Mouse (Mus musculus): ENCODE results near the gene Camkmt.

Camkmt gene

DNA sequence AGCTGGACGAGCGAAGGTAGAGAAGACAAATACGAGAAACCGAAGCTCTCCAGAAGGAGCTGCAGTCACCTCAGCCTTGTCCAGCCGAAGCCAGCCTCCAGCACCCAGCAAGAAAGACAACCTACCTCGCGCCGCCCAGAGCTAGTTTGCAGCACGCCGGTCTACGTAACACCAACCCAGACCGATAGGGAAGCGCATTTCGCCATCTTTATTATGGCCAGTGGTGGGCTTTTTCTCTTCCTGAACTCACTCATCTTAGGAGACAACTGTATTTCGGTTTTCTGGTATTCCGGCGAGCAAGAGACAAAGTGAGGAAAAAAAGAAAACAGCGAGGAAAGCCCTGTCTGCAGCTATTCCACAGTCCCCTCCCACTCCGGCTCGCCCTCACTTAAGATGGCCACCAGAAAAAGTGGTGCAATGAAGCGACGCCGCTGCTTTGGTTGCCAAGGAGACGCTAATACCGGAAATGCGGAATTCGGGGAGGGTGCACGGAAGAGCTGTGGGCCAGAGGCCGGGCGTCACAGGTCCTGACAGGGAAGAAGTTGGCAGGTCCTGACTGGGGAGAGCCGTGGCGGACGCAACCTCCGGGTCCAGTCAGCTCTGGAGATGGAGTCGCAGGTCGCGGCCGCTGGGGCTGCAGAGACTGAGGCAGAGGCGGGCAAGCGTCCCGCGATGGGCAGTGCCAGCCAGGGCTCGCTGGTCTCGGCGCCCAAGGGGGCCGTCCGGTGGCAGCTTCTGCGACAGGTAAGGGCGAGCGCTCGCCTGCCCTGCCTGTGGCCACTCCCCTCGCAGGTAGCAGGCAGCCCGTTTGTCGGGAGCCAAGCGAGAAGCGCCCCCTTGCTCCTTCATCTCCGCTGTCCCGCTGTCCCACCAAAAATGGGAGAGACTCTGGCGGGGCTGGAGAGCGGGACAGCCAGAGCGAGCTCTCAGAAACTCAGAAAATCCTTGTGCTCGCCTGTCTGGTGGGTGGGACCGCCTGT is at the start of gene Camkmt, which contains the start of gene Prepl:
TSS of gene Camkmt (plus strand) at position 433 of the 980 bp plus-strand sequence.
TSS of gene Prepl (minus strand) at position 122 of the 980 bp plus-strand sequence.
- in situ Hi-C loops (cut with MboI, MseI) = loop anchor here (10.0 kb wide), 2 partner anchors 246 to 1816 kb away; no protein-coding TSS in a partner anchor

DNA sequence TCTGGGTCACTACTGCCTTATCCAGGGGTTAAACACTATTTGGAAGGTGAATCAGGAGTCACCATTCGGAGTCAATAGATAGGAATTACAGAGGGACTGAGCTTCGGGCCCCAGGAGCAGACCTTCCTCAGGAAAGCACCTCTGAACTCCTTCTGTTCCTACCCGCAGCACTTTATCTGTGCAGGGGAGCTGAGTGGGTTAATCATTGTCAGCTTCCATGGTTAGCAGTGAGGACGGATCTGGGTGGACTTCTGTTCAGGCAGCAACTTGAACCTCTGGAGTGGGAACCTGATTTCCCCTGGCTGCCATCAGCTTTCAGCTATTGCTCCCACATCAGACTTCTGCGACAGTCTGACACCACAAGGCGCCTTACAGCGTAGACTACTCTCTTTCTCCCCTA is 49.4 kb upstream of the Camkmt start:
- in situ Hi-C loops (cut with MboI, MseI) = no loop called here

DNA sequence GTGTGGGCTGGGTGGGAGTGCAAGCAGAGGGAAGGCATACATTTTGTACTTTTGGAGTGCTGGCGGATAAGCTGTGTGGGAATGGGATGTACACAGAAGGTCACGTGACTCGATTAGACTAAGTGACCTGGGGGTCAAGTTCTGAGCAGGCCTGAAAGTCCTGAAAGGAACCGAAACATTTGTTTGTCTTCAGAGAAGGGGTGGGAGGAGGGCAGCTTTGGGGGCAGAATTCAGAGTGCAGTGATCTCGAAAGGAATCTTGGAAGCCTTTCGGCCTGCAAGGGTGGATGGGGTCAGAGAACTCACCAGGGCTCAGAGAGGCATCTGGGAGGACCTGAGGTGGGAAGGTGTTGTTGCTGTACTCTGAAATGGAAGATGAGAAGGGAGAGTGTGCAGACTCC is 47.9 kb upstream of the Camkmt start:
- in situ Hi-C loops (cut with MboI, MseI) = no loop called here

DNA sequence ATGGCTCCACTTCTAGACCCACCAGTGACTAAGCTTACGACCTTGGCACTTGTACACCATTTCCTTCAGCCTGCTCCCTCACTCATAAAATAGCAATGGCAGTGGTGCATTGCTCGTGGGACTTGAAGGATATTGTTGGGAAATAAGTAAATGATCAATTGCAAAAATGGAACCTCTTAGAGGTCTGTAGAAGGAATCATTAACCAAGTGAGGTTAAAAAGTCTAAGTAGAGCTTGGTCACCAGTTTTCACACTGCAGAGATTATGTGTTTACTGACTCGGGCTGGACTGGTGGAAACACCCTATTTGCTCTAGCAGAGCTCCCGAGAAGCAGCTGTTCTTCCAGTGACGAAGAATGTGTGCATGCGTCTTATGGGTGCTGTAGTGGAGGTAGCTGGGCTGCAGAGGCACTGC is 46.9 kb upstream of the Camkmt start:
- in situ Hi-C loops (cut with MboI, MseI) = no loop called here

DNA sequence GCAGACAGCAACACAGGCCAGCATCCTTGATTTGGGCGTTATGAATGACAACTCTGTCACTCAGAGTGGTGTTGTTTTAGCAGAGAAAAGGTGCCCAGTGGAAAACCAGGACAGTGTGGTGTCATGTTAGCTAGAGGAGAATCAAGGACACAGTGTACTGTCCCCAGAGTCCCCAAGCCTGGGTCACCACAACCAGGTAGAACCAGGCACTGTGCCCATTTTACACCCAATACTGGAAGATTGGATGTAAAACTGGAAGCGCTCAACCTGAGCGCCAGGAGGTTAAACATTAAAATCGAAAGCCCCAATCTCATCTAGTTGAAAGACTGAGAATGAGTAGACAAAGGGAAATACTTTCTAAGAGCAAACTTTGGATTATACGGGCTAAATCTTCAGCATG is 45.9 kb upstream of the Camkmt start:
- in situ Hi-C loops (cut with MboI, MseI) = no loop called here

DNA sequence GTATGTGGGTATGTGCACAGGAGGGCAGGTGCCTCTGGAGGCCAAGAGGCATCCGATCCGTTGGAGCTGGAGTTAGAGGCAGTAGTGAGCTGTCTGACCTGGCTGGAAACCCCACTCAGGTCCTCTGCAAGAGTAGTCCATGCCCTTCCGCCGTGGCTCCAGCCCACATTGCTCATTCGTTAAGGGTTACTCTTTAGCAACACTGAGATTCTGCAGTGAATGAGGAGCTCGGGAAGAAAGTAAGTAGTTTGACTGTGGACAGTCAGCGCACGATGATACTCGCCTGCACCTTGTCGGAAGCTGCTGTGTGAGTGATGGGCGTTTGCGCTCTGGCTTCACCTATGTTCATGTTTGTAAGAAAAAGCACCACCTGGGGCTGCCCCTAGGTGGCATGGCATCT is 45.2 kb upstream of the Camkmt start:
- in situ Hi-C loops (cut with MboI, MseI) = no loop called here

DNA sequence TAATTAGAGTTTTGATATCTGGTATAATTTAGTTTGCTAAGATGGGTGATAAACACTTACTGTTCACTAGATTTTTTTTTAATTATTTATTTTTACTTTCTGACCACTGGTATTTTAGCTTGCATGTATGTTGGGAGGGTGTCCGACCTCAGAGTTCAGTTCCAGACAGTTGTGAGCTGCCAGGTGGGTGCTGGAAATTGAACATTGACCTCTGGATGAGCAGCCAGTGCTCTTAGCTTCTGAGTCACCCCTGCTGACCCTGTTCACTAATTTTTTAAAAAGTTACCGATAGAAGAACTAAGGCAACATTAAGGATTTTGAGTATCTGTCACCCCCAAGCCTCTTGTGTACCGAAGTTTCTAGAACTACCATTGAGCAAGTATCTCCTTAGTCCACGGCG is 42.0 kb upstream of the Camkmt start:
- in situ Hi-C loops (cut with MboI, MseI) = no loop called here

DNA sequence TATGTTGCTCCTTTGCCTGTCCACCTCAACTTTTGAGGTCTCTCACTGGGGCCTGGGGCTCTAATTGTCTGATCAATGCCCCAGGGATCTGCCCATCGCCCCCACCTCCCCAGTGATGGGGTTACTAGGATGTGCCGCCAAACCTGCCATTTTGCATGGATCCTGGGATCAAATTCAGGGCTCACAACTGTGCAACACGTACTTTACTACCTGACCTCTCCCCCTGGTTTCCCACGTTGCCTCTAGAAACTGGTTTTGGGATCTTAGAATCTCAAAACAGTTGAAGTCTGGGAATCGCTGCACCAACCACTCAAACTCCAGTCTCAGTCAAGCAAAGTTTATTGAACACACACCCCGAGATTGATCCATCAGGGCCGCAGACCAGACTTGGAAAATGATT is 32.1 kb upstream of the Camkmt start:
- in situ Hi-C loops (cut with MboI, MseI) = no loop called here

DNA sequence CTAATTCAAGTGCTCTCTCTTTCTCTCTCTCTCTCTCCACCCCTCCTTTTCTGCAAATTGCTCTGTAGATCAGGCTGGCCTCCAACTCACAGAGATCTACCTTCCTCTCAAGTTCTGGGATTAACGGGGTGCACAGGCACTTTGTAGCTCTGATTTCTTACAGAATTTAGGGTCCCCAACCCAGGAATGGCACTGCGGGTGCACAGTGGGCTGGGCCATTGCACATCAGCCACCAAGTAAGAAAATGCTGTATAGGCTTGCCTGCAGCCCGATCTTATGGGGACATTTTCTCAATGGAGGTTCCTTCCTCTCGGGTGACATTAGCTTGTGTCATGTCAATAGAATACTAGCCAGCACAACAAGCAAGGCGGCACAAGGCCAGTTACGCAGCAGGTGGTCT is 31.2 kb upstream of the Camkmt start:
- in situ Hi-C loops (cut with MboI, MseI) = no loop called here

DNA sequence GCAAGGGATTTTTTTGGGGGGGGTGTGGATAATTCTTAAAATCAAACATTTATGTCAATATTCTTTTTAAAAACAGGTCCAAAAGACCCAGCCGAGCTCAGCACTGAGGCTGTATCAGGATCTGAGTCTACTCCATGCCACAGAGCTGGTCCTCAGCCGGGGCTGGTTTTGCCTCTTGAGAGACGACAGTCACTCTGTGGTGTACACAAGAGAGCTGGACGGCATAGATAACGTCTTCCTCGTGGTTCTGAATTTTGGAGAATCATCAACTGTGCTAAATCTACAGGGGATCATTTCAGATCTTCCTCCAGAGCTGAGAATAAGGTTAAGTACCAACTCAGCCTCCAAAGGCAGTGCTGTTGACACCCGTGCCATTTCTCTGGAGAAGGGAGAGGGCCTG is 26.8 kb upstream of the Camkmt start:
- in situ Hi-C loops (cut with MboI, MseI) = no loop called here

DNA sequence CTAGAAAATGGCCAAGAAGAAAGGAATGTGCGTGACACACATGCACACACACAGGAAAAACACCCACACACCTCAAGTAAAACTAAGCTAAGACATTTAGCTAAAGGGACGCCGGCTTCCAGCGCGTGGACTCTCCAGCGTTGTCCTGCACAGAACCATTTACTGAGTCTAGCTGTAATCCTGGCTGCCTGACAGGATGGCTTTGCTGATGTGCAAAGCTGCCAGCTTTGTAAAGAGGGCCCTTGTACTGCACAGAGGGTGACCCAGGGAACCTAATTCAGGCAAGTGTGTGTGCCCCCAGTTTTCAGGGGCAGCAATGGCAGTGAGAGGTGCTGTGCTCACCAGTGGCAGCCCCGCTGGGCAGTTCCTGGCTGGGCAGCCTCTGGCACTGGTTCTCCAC is 23.0 kb upstream of the Camkmt start:
- in situ Hi-C loops (cut with MboI, MseI) = no loop called here

DNA sequence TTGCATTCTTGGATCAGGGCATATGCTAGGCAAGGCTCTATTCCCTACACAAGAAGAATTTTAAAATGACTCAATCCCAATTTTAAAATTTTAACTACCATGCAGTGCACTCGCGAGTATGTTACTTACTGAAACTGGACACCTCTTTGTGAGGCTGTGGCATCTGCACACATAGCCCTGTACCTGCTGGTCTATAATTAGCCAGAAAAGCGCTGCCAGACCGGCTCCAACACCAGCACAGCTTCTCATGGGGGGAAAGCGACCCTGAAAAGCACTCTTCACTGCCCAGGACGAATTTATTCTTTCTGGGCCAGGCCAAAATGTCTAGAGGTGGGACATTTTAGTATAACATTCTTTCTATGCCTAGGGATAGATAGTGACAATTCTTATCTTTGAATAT is 19.7 kb upstream of the Camkmt start:
- in situ Hi-C loops (cut with MboI, MseI) = no loop called here

DNA sequence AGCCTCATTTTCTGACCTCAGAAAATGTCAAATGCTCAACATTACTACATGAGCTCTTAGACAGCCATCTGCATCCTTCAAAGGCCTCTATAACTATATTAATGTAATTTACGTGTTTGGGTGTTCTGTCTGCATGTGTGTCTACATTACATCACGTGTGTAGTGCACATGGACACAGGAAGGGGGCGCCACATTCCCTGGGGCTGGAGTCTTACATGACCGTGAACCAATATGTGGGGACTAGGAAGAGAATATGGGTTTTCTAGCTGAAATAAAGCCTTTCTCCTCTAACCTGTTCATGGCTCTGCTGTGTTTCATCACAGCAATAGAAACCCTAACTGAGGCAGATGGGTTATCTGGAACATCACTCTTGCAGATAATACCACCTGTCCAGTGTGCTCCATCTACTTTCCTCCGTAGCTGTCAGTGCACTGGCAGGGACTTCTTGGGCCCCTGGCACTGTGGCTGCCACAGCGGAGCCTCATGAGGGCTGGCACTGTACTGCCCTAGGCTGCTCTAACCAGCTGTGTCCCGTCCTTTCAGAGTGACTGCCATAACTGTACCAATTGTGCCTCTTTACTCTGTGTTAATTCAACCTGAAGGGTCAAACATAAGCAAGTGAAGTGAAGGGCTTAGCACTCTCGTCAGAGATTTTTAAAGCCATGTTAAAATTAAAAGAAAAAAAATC is 19.1 kb upstream of the Camkmt start:
- in situ Hi-C loops (cut with MboI, MseI) = no loop called here

DNA sequence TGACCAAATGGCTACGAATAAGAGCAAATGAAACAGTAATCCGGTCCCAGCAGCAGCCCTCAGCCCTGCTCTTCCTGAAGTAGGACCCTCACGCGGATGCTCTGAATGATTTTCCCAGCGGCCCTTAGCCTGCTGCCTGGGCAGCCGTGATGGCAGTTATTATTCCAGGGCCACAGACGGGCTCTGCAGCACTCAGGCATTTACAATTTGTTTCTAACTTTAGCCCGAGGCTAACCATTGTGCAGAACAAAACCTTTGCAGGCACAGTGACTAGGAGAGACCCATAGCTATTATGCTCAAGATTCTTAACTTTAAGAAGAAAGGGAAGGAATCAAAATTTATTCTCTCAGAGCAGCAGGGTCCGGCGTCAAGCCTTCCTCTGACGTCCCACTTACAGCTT is 18.0 kb upstream of the Camkmt start:
- in situ Hi-C loops (cut with MboI, MseI) = no loop called here

DNA sequence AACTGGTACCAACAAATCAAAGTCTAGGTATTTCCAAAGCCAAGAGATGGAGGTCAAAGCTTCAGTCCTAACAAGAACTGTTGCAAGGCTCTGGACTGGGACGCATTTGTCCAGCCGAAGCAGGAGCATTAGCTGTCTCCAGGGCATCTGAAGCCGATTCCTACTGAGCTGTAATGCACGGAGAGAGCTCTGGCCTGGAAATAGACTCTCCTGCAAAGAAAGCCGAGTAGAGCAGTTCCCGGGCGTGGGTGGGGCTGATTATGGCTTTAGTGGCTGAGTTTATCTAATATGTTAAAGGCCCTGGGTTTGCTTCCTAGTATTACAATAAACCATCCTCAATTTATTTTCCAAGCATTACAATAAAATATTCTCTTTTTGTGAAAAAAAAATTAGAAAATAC is 17.1 kb upstream of the Camkmt start:
- in situ Hi-C loops (cut with MboI, MseI) = no loop called here

DNA sequence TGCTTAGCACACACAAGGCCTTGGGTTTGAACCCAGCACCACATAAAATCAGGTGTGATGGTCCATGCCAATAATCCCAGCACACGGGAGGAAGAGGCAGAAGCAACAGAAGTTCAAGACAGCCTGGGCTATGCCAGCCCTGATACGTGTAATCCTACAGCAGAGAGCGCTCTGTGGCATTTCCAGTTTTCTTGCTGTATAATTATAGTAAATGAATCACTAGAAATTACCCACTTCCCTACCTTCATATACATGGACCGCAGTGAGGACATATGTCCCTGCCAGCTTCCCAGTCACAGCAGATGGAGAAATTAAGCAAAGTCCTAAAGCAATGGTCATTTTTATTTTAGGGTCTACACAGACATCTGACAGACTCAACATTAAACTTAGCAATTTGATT is 16.3 kb upstream of the Camkmt start:
- in situ Hi-C loops (cut with MboI, MseI) = no loop called here

DNA sequence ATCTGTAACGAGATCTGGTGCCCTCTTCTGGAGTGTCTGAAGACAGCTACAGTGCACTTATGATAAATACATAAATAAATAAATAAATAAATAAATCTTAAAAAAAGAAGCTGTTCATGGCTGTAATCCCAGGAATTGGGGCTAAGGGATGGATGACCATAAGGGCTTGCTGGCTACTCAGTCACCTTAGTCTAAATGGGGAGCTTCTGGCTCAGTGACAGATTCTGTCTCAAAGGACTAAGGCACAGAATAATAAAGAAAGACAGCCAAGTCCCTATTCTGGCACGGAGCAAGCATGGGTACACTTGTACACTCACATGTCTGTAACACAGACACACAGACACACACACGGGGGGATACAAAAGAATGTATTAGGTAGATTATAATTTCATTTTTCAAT is 11.1 kb upstream of the Camkmt start:
- in situ Hi-C loops (cut with MboI, MseI) = no loop called here

DNA sequence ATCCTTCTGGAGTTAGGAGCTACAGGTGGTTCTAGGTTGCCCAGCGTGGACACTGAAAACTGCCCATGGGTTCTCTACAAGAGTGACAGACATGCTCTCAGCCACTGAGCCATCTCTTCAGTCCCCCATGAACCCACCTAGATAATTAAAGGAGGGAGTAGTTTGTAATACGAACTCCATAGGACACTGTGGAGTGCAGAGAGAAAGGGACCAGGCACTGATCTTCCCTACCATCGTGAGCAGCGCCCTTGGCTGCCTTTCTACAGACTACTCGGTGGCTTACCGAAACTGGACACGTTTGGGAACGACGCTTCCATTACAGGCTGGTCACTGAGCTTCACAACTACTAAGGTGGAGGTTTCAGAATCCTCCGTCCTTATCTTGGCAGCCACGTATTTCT is 9.6 kb upstream of the Camkmt start:
- in situ Hi-C loops (cut with MboI, MseI) = no loop called here

DNA sequence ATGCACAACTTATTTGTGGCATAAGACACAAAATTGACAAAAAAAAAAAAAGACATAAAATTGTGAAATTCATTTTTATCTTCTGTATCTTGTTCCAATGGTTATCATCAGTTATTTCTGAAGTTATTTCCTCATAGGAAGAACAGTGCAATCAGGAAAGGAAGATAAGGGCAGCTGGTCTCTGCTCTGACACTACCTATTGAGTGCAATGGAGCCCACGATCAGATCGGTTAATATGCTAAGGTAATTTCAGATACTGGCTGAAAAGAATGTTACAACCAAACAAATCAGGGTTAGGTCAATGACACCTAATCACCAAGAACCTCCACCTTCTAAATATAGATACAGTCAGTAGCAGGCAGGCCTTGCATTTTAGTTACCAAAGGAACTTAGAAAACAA is 5.0 kb upstream of the Camkmt start:
- in situ Hi-C loops (cut with MboI, MseI) = no loop called here

DNA sequence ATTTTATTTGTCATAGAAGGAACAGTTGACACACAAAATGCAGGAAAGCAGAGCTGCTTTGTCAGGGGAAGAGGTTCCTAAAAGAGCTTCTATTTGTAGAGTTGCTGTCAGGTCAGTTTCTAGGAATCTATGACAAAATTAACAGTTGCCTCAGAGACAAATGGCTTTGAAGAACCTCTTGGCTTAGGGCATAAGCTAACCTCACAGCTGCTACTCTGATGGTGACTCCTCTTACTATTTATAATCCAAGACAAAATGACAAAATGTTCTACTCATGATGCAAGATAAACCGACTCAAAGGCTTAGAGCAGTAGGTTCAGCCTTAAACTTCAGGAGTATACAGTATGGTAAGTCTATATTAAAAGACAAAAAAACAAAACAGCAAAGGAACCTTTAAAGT is 3.9 kb upstream of the Camkmt start:
- in situ Hi-C loops (cut with MboI, MseI) = no loop called here

DNA sequence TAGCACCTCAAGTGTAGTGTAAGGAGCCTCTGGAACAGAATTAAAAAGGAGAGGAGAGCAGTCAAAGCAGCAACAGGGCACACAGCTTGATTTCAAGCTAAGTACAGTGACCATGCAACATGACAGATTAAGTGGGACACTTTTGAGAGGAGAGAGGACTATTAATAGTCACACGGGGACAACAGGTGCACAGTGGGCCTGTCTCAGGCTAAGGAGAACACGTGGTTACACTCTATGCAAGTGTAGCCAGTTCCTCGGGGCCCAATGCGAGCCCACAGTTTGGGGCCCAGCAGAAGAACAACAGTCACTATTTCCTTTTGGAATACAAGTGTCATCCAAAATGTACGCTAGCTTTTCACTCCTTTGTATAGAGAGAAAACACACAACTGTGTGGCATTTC is 2.8 kb upstream of the Camkmt start:
- in situ Hi-C loops (cut with MboI, MseI) = no loop called here

DNA sequence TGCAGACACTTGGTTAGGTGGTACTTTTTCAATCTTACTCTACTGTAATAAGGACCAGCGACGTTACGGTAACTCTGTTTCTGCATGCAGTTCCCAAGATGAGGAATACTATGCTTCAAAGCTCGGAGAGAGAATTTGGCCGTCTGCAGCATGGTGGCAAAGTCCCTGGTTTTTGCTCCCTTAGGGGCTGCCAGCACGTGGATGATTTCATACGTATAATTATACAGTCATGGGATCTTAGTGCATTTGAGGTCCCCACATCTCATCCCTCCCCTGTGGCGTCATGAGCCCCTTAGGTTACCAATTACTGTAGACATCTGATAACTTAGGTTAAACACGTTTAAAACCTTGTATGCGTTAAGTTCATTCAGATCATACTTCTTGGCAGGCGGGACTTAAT is 2.0 kb upstream of the Camkmt start:
- in situ Hi-C loops (cut with MboI, MseI) = no loop called here

DNA sequence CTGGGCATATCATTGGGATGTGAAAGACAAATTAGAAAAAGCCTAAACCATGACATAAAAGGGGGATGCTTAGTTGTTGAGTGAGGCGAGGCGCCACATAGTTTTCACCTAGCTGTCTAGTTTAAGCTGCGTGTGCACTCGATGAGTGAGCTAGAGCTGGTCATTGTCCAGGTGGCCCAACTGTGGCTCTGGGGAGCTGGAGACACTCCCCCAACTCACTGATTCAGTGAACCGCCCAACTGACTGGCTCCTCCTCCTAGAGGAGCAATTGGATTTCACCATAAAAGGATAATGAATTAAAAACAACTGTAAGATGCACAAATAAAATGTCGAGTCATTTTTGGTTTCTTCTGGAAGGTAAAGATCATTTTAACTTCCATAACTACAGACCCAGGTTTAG is 1.3 kb upstream of the Camkmt start:
- in situ Hi-C loops (cut with MboI, MseI) = no loop called here

Measured in regulatory T cell (primary cell).